Mouse (Mus musculus) hindbrain, embryonic 10.5 days (tissue): ENCODE data around the gene Zic5. TPM values are rescaled to one million over a fixed set of nuclear protein-coding genes. Genes with fewer than 3 reads are reported as not detected.
A peak's percentile ranks its signal among the peaks of the same experiment; 100 is the strongest.

Experiments used
- DNase-seq: peaks from one replicate; pipeline ENCODE4 v3.0.0-alpha.2; 2017; ENCODE audit warnings: low spot score
- H3K27ac ChIP-seq: fragments of 300-500 bp; sonication (generic); 2 replicates; pipeline ENCODE4 v1.5.1; 2016; ENCODE audit warnings: mild to moderate bottlenecking, moderate library complexity
- H3K27me3 ChIP-seq: fragments of 300-500 bp; sonication (generic); 2 replicates; pipeline ENCODE4 v1.6.1; 2016; ENCODE audit warnings: mild to moderate bottlenecking; ENCODE audit not compliant: poor library complexity, insufficient read depth, severe bottlenecking
- H3K36me3 ChIP-seq: fragments of 300-500 bp; sonication (generic); 2 replicates; pipeline ENCODE4 v1.6.1; 2016; ENCODE audit warnings: mild to moderate bottlenecking, moderate library complexity
- H3K4me1 ChIP-seq: fragments of 300-500 bp; sonication (generic); replicated peaks from 2 replicates; pipeline ENCODE4 v1.6.1; 2016; ENCODE audit warnings: mild to moderate bottlenecking
- H3K4me3 ChIP-seq: fragments of 300-500 bp; sonication (generic); 2 replicates; pipeline ENCODE4 v1.5.1; 2016; ENCODE audit warnings: mild to moderate bottlenecking, moderate library complexity
- H3K9me3 ChIP-seq: fragments of 300-500 bp; sonication (generic); 2 replicates; pipeline ENCODE4 v1.6.1; 2016; ENCODE audit warnings: mild to moderate bottlenecking, moderate library complexity
- WGBS: fragments of 180-500 bp; shearing (Covaris S2); methylation state at CpG from one replicate; pipeline ENCODE4 v1.1.7; 2016; 5-methylcytosine and 5-hydroxymethylcytosine counted together
- polyA plus RNA-seq: library from polyadenylated mRNA; unstranded; fragments of >200 nt; fragmentation: Nextera tagmentation; extraction: Ambion mirVana; gene quantifications from 2 replicates; pipeline ENCODE4 v1.2.1, GENCODE M21; 2016

Zic5 gene
- polyA plus RNA-seq, 1 experiment from 2014 or later = 16.5 TPM

DNA sequence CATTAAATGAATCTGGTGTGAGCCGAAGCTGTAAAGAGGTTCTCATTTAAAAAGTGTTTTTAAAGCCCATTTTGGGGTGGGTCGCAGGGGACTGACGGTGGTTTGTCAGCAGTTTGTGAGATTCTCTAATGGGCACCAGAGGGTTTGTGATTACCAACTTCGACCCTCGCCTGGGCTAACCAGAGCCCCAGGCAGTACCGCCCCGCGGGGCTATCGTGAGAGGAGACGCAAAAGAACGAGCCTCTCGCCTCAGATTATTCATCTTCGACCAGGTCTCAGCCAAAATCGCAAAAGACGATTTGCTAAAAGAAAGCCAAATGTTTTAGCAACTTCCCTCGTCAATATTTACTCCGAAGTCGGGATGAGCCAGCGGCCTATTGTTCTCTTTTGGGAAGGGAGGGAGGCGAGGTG is 11.8 kb upstream of the Zic5 start:
- Histone ChIP-seq H3K36me3 (peaks cover 24% of the 10 kb centered on the region), H3K4me3 (peak overlapping the region; percentile 81), H3K9me3 (no peaks in the 10 kb centered on the region), H3K4me1 (peaks cover 66% of the 10 kb centered on the region), H3K27me3 (peaks cover 98% of the 10 kb centered on the region), H3K27ac (peak overlapping the region; percentile 97)
- WGBS = under 1% methylated on average over 20 of the region's 20 CpGs
- DNase-seq = peak; percentile 50

DNA sequence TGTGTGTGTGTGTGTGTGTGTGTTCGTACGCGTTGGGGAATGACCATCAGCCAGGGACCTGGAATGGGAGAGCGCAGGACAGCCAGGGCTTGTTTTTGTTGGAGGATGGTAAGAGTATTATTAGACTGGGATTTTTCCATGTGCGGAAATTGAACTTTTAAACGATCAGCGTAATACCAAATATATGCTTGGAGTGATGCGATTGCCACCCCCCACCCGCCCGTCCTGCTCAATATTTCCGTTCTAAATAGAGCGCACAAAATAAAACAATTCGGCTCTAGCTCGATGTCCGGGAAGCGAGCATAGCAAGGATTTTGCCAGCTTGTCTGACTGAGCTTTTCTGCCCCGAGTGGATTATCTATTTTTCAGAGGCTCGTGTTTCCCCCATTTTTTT is 11.3 kb upstream of the Zic5 start:
- WGBS = under 1% methylated on average over 18 of the region's 18 CpGs
- Histone ChIP-seq H3K27me3 (peaks cover 97% of the 10 kb centered on the region), H3K9me3 (no peaks in the 10 kb centered on the region), H3K4me3 (peak overlapping the region; percentile 81), H3K36me3 (peaks cover 24% of the 10 kb centered on the region), H3K4me1 (peaks cover 64% of the 10 kb centered on the region), H3K27ac (peak overlapping the region; percentile 97)
- DNase-seq = no peak

DNA sequence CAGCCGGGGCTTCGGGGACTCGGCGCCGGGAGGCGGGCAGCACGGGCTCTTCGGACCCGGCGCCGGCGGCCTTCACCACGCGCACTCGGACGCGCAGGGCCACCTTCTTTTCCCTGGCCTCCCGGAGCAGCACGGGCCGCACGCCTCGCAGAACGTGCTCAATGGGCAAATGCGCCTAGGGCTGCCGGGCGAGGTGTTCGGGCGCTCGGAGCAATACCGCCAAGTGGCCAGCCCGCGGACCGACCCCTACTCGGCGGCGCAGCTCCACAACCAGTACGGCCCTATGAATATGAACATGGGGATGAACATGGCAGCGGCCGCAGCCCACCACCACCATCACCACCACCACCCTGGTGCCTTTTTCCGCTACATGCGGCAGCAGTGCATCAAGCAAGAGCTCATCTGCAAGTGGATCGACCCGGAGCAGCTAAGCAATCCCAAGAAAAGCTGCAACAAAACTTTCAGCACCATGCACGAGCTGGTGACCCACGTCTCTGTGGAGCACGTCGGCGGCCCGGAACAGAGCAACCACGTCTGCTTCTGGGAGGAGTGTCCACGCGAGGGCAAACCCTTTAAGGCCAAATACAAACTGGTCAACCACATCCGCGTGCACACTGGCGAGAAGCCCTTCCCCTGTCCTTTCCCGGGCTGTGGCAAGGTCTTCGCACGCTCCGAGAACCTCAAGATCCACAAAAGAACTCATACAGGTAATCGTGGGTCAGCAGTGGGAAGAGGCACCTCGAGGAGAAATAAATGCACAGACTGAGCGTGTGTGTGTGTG is 10.8 kb upstream of the Zic5 start:
- peaks cover 97% of the 10 kb centered on the region for H3K27me3 ChIP-seq
- H3K36me3 ChIP-seq = peaks cover 24% of the 10 kb centered on the region
- WGBS = under 1% methylated on average over 62 of the region's 62 CpGs
- peaks cover 66% of the 10 kb centered on the region for H3K4me1 ChIP-seq
- peak overlapping the region; percentile 97 for H3K27ac ChIP-seq
- H3K9me3 ChIP-seq = no peaks in the 10 kb centered on the region
- peak overlapping the region; percentile 81 for H3K4me3 ChIP-seq
- peak; percentile 65 for DNase-seq

DNA sequence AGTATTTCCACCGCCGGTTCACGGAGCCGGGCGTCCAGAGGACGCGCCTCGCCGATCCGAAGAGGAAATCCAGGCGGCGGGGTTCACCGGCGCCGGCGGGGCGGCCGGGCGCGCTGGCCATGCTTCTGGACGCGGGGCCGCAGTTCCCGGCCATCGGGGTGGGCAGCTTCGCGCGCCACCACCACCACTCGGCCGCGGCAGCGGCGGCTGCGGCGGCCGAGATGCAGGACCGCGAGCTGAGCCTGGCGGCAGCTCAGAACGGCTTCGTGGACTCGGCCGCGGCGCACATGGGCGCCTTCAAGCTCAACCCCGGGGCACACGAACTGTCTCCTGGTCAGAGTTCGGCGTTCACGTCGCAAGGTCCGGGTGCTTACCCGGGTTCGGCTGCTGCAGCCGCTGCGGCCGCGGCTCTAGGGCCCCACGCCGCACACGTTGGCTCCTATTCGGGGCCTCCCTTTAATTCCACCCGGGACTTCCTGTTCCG is 10.1 kb upstream of the Zic5 start:
- no peak for DNase-seq
- H3K4me1 ChIP-seq = peaks cover 64% of the 10 kb centered on the region
- under 1% methylated on average over 65 of the region's 65 CpGs for WGBS
- no peaks in the 10 kb centered on the region for H3K9me3 ChIP-seq
- peak overlapping the region; percentile 97 for H3K27ac ChIP-seq
- H3K4me3 ChIP-seq = peak overlapping the region; percentile 81
- peaks cover 97% of the 10 kb centered on the region for H3K27me3 ChIP-seq
- peaks cover 24% of the 10 kb centered on the region for H3K36me3 ChIP-seq

DNA sequence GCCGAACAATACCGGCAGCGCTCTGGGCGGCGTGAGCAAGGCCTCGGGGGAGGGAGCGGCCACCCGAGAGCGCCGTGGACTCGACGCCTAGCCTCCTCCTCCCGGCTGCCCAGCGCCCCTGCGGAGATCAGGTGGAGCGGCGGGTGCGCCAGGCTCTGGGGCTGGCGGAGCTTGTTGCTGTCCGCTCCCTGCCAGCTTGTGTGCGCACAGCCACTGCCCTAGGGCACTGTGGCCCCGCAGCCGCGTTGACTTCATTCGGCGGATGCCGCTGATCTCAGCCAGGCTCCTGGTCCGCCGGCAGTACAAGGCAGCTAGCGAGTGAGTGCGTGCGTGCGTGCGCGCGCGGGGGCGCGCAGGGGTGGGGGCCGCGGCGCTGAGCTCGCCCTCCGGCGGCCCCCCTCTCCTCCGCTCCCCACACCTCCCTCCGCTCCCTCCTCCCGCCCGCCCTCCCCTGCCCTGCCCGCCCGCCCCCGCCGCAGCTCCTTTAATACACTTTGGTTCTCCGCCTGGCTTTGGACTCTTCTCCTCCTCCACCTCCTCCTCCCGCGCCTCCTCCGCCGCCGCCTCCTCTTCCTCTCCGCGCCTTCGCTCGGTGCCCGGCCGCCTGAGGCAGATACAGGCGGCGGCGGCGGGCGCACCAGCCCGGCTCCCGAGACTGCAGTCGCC is 9.5 kb upstream of the Zic5 start, which contains the start of gene Zic2:
Gene Zic2 (plus strand): TSS at position 545 of the 666 bp plus-strand sequence.
- under 1% methylated on average over 63 of the region's 73 CpGs for WGBS
- peaks cover 60% of the 10 kb centered on the region for H3K4me1 ChIP-seq

DNA sequence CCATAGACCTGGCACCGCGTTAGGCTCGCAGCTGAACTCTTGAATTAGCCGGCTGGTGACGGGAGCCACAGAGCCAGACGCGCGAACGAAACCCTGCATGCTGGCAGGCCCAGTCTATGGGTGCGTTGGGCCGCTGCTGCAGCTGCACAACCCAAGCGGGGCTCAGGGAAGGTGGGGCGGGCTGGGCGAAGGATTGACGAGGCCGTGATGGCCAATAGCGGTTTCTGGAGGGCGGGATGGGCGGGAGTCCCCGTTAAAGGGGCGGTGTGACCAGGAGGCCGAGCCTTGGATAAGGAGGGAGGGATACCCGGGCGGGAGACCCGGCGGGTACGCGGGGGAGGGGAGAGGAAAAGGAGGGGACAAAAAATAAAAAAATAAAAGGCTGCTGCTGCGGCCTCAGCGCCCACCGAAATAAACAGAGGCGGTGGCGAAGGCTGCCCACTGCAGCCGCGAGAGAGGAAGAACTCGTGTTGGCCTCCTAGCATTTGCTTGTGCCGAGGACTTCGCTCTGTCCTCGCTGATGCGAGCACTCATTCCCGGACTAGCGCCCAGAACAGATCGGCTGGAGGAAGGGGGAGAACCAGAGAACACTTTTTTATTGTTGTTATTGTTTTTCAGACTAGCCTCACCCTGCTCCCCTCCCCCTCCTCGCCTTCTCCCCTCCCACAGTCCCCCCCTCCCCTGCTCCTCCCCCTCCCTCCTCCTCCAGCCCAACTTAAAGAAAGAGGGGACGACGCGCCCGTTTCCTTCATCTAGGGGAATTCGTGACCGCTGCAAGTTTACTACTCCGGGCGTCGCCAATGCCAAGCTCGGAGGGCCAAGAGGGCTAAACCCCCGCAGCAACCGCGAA is 8.8 kb upstream of the Zic5 start:
- peak; percentile 91 for DNase-seq
- Histone ChIP-seq H3K4me3 (peak overlapping the region; percentile 81), H3K4me1 (peaks cover 63% of the 10 kb centered on the region), H3K27me3 (peaks cover 98% of the 10 kb centered on the region), H3K27ac (peak overlapping the region; percentile 97), H3K9me3 (no peaks in the 10 kb centered on the region), H3K36me3 (peaks cover 21% of the 10 kb centered on the region)
- WGBS = under 1% methylated on average over 57 of the region's 57 CpGs

More for the DNA sequence above, 9.5 kb upstream of the Zic5 start, which contains the start of gene Zic2:
- peaks cover 24% of the 10 kb centered on the region for H3K36me3 ChIP-seq
- H3K27me3 ChIP-seq = peaks cover 97% of the 10 kb centered on the region
- DNase-seq = peak; percentile 88
- H3K27ac ChIP-seq = peak within 1 kb of the TSS; percentile 97
- H3K4me3 ChIP-seq = peak within 1 kb of the TSS; percentile 81
- H3K9me3 ChIP-seq = no peaks in the 10 kb centered on the region

DNA sequence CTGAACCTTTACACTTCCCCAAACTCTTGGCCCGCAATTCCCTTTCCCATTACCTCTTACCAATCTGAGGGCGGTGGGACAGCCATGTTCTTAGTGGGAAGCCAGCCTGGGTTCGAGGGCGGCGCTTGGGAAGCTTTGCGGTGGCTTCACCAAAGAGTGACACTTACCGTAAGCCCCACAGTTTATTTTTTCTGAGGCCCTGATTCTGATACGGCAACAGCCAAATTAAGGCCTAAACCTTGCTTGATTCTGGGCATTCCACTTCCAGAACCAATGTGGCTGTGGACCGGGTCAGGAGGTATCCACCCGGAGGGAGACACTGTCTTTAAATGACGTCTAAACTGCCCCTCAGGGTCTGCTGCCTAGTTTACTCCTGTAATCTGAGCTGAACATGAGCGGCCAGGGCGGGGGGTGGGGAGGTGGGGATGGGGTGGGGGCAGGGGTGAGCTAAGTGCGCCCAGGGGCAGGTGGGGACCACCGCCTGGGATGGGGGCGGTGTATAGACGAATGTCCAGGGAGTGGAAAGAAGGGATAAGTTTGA is 7.8 kb upstream of the Zic5 start:
- H3K27me3 ChIP-seq = peaks cover 99% of the 10 kb centered on the region
- H3K36me3 ChIP-seq = peaks cover 12% of the 10 kb centered on the region
- no peaks in the 10 kb centered on the region for H3K9me3 ChIP-seq
- peaks cover 64% of the 10 kb centered on the region for H3K4me1 ChIP-seq
- WGBS = 1% methylated on average over 17 of the region's 17 CpGs
- H3K4me3 ChIP-seq = peak overlapping the region; percentile 81
- peak overlapping the region; percentile 97 for H3K27ac ChIP-seq
- DNase-seq = peak; percentile 56

DNA sequence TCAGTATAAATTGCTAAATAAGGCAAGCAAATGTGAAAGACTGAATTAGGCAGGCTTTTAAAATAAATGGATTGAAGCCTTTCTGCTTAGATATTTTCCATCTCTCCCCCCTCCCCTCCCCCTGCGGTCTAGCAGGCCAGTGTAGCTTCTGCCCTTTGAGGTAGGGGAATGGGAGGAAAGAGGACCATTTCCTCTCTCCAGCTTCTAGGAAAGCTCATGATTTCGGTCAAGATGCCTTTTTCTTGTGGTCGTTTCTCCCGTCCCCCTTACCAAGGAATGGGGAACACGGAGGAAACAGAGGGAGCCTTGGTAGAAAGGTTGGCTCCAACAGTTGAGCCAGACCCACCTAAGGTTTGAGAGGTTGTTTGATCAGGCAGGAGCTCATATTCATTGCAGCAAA is 7.2 kb upstream of the Zic5 start:
- H3K36me3 ChIP-seq = peaks cover 12% of the 10 kb centered on the region
- peak overlapping the region; percentile 81 for H3K4me3 ChIP-seq
- peaks cover 99% of the 10 kb centered on the region for H3K27me3 ChIP-seq
- no peaks in the 10 kb centered on the region for H3K9me3 ChIP-seq
- peak overlapping the region; percentile 97 for H3K27ac ChIP-seq
- 2% methylated on average over 5 of the region's 5 CpGs for WGBS
- H3K4me1 ChIP-seq = peaks cover 70% of the 10 kb centered on the region
- peak; percentile 36 for DNase-seq

DNA sequence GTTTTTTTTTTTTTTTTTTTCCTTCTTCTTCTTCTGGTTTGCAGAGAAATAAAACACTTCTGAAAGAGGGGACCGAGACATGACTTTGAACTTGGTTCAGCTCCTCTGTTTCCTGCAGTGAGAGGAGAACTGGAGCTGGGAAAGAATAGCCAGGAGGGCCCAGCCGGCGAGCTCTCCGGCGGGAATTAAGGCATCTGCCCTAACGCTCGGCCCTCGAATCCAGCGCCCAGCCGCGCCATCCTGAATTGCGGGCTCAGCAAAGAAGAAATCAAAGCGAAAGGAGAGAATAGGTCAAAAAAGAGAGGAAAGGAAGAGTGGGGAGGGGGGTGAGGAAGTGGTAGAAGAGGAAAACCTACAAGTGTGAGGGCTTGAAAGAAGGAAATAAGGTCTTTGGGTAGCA is 6.7 kb upstream of the Zic5 start:
- peak overlapping the region; percentile 81 for H3K4me3 ChIP-seq
- peaks cover 12% of the 10 kb centered on the region for H3K36me3 ChIP-seq
- peak overlapping the region; percentile 97 for H3K27ac ChIP-seq
- H3K27me3 ChIP-seq = peaks cover 99% of the 10 kb centered on the region
- no peaks in the 10 kb centered on the region for H3K9me3 ChIP-seq
- DNase-seq = peak; percentile 61
- H3K4me1 ChIP-seq = peaks cover 70% of the 10 kb centered on the region
- WGBS = under 1% methylated on average over 13 of the region's 13 CpGs

DNA sequence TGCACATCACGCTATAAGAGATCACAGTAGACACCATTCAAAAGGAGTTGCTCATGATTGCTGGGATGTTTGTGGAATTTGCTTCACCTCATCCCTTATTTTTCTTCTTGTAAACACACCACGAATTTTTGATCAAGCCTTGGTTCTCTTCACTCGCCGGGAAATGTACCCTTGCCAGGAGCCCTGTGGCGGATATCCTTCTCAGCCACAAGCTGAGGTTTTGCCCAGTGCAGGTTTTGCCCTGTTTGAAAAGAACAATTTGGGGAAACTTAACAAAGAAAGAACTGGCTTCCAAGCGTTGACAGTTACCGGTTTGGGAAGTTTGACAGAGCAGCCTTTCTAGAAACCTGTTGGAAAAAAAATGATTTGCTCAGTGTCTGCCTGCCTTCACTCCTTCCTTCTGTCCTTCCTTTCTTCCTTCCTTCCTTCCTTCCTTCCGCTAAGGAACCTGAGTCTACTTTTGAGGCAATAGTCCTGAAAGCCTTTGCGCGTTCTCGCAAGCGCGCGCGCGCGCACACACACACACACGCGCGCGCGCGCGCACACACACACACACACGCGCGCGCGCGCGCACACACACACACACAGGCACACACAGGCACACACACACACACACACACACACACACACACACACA is 6.1 kb upstream of the Zic5 start:
- Histone ChIP-seq H3K27me3 (peaks cover 99% of the 10 kb centered on the region), H3K4me1 (peaks cover 70% of the 10 kb centered on the region), H3K4me3 (peak overlapping the region; percentile 81), H3K27ac (peak overlapping the region; percentile 97), H3K36me3 (peaks cover 8% of the 10 kb centered on the region), H3K9me3 (no peaks in the 10 kb centered on the region)
- DNase-seq = peak; percentile 23
- WGBS = 10% methylated on average over 31 of the region's 31 CpGs

DNA sequence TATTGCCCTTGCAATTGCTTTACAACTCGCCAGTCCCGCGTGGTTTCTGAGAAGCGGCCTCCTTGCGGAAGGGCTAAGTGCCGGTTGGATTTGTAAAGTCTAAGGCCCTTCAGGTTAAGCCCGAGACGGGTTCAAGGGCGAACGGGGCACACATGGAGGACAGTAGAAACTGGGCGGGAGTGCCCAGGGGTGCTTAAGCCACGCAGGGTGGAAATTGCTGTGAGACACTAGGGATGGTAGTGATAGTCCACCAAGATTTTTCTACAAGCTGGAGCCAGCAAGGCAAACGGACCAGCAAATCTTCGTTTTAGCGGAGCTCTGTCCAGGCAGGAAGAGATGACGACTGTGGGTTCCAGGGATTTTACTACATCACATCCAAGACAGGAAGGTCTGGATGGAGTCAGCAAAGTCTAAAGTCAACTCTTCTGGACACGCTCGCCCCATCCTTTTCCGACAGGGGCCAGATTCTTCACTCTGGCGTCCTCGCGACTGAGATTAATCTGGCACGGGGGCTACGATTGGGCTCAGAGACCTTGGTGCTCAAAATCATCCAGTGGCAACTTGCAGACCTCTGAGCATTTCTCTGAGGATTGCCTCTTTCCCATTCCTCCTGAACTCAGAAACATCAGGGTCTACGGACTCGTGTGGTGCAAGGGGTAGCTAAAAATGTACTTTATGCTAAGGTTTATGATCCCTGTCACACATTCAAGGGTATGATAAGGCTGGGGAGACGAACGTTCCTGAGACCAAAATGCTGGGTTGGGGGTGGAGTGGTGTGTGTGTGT is 3.7 kb upstream of the Zic5 start:
- no peaks in the 10 kb centered on the region for H3K9me3 ChIP-seq
- no peaks in the 10 kb centered on the region for H3K36me3 ChIP-seq
- H3K4me1 ChIP-seq = peaks cover 68% of the 10 kb centered on the region
- H3K27me3 ChIP-seq = peaks cover 99% of the 10 kb centered on the region
- peak overlapping the region; percentile 67 for H3K27ac ChIP-seq
- peak overlapping the region; percentile 42 for H3K4me3 ChIP-seq
- peak; percentile 69 for DNase-seq
- WGBS = 3% methylated on average over 28 of the region's 28 CpGs
